Mouse (Mus musculus) lung, postnatal 0 days (tissue): ENCODE results near the gene Adgrf1.

Source experiments
- CTCF ChIP-seq: IDR thresholded peaks from 2 replicates; pipeline ENCODE4 v1.5.1; 2016; ENCODE audit warnings: antibody characterized with exemption, mild to moderate bottlenecking
- EP300 ChIP-seq: IDR thresholded peaks from 2 replicates; pipeline ENCODE4 v1.6.1; 2016; ENCODE audit warnings: antibody characterized with exemption, mild to moderate bottlenecking, control low read depth

- TF ChIP-seq CTCF (no peak), EP300 (no peak)
Observed at GRCm38 (mm10) chr17:43282828-43283227, 12.7 kb downstream of the Adgrf1 start.
